Mouse (Mus musculus): Measurements from ENCODE around the gene Snd1.

The Snd1 gene

GRCm38 (mm10) chr6:28880909-28881308 lies 406.0 kb downstream of the Snd1 start:
- Histone ChIP-seq H3K4me1 (replicated peaks; ENCODE audit: low read depth, low read length) (peaks cover 35% of the 10 kb centered on the region), H3K4me3 (replicated peaks; ENCODE audit: low read length) (no peak overlapping the region), H3K9me3 (ENCODE audit: low read length) (peaks cover 4% of the 10 kb centered on the region), H3K27me3 (ENCODE audit: insufficient read depth, low read length) (no peaks in the 10 kb centered on the region), H3K36me3 (ENCODE audit: insufficient read depth, low read length) (peaks cover 84% of the 10 kb centered on the region)
- TF ChIP-seq NANOG (IDR thresholded peaks at IDR 0.05; ENCODE audit: borderline replicate concordance, low read length) (no peak), CTCF (conservative IDR thresholded peaks at IDR 0.05; ENCODE audit: low read length) (no peak)

- H3K9me3 ChIP-seq (ENCODE audit: low read length): peaks cover 6% of the 10 kb centered on the region
- H3K27me3 ChIP-seq (ENCODE audit: insufficient read depth, low read length): no peaks in the 10 kb centered on the region
- H3K4me3 ChIP-seq (replicated peaks; ENCODE audit: low read length): no peak overlapping the region
- peaks cover 9% of the 10 kb centered on the region for H3K4me1 ChIP-seq (replicated peaks; ENCODE audit: low read depth, low read length)
- TF ChIP-seq NANOG (IDR thresholded peaks at IDR 0.05; ENCODE audit: borderline replicate concordance, low read length): no peak
- no peak for TF ChIP-seq POU5F1 (IDR thresholded peaks at IDR 0.05; ENCODE audit: borderline replicate concordance, low read length)
- no peak for TF ChIP-seq CTCF (conservative IDR thresholded peaks at IDR 0.05; ENCODE audit: low read length)
- H3K36me3 ChIP-seq (ENCODE audit: insufficient read depth, low read length): peaks cover 97% of the 10 kb centered on the region
Observed at GRCm38 (mm10) chr6:28883518-28883917, 408.6 kb downstream of the Snd1 start.

GRCm38 (mm10) chr6:28886724-28887440 lies 411.9 kb downstream of the Snd1 start:
- Histone ChIP-seq H3K4me3 (replicated peaks; ENCODE audit: low read length) (no peak overlapping the region), H3K36me3 (ENCODE audit: insufficient read depth, low read length) (peaks cover 99% of the 10 kb centered on the region)
- TF ChIP-seq NANOG (IDR thresholded peaks at IDR 0.05; ENCODE audit: borderline replicate concordance, low read length) (no peak), POU5F1 (IDR thresholded peaks at IDR 0.05; ENCODE audit: borderline replicate concordance, low read length) (no peak), CTCF (conservative IDR thresholded peaks at IDR 0.05; ENCODE audit: low read length) (no peak)

GRCm38 (mm10) chr6:28890426-28890825 lies 415.5 kb downstream of the Snd1 start:
- Histone ChIP-seq H3K27me3 (ENCODE audit: insufficient read depth, low read length) (no peaks in the 10 kb centered on the region), H3K4me3 (replicated peaks; ENCODE audit: low read length) (no peak overlapping the region), H3K9me3 (ENCODE audit: low read length) (peaks cover 6% of the 10 kb centered on the region), H3K36me3 (ENCODE audit: insufficient read depth, low read length) (peaks cover 72% of the 10 kb centered on the region), H3K4me1 (replicated peaks; ENCODE audit: low read depth, low read length) (peaks cover 10% of the 10 kb centered on the region)
- TF ChIP-seq POU5F1 (IDR thresholded peaks at IDR 0.05; ENCODE audit: borderline replicate concordance, low read length) (no peak), NANOG (IDR thresholded peaks at IDR 0.05; ENCODE audit: borderline replicate concordance, low read length) (no peak), CTCF (conservative IDR thresholded peaks at IDR 0.05; ENCODE audit: low read length) (no peak)

More at GRCm38 (mm10) chr6:28886724-28887440, 411.9 kb downstream of the Snd1 start:
- Histone ChIP-seq H3K4me1 (replicated peaks; ENCODE audit: low read depth, low read length) (peaks cover 7% of the 10 kb centered on the region), H3K27me3 (ENCODE audit: insufficient read depth, low read length) (no peaks in the 10 kb centered on the region), H3K9me3 (ENCODE audit: low read length) (peaks cover 6% of the 10 kb centered on the region)

- Histone ChIP-seq H3K4me1 (replicated peaks; ENCODE audit: low read depth, low read length) (peaks cover 10% of the 10 kb centered on the region), H3K4me3 (replicated peaks; ENCODE audit: low read length) (no peak overlapping the region), H3K36me3 (ENCODE audit: insufficient read depth, low read length) (peaks cover 62% of the 10 kb centered on the region), H3K9me3 (ENCODE audit: low read length) (no peaks in the 10 kb centered on the region), H3K27me3 (ENCODE audit: insufficient read depth, low read length) (no peaks in the 10 kb centered on the region)
- TF ChIP-seq NANOG (IDR thresholded peaks at IDR 0.05; ENCODE audit: borderline replicate concordance, low read length) (no peak), POU5F1 (IDR thresholded peaks at IDR 0.05; ENCODE audit: borderline replicate concordance, low read length) (no peak), CTCF (conservative IDR thresholded peaks at IDR 0.05; ENCODE audit: low read length) (no peak)
Observed at GRCm38 (mm10) chr6:28891480-28891879, 416.5 kb downstream of the Snd1 start.

GRCm38 (mm10) chr6:28895004-28895515 lies 420.1 kb downstream of the Snd1 start:
- H3K4me1 ChIP-seq (replicated peaks; ENCODE audit: low read depth, low read length): peaks cover 24% of the 10 kb centered on the region
- peaks cover 8% of the 10 kb centered on the region for H3K27me3 ChIP-seq (ENCODE audit: insufficient read depth, low read length)
- no peaks in the 10 kb centered on the region for H3K9me3 ChIP-seq (ENCODE audit: low read length)
- no peak overlapping the region for H3K4me3 ChIP-seq (replicated peaks; ENCODE audit: low read length)
- H3K36me3 ChIP-seq (ENCODE audit: insufficient read depth, low read length): peaks cover 27% of the 10 kb centered on the region
- no peak for TF ChIP-seq CTCF (conservative IDR thresholded peaks at IDR 0.05; ENCODE audit: low read length)
- no peak for TF ChIP-seq POU5F1 (IDR thresholded peaks at IDR 0.05; ENCODE audit: borderline replicate concordance, low read length)
- TF ChIP-seq NANOG (IDR thresholded peaks at IDR 0.05; ENCODE audit: borderline replicate concordance, low read length): no peak

- peaks cover 11% of the 10 kb centered on the region for H3K27me3 ChIP-seq (ENCODE audit: insufficient read depth, low read length)
- no peaks in the 10 kb centered on the region for H3K9me3 ChIP-seq (ENCODE audit: low read length)
- H3K4me3 ChIP-seq (replicated peaks; ENCODE audit: low read length): no peak overlapping the region
- peaks cover 24% of the 10 kb centered on the region for H3K4me1 ChIP-seq (replicated peaks; ENCODE audit: low read depth, low read length)
- TF ChIP-seq CTCF (conservative IDR thresholded peaks at IDR 0.05; ENCODE audit: low read length): no peak
- TF ChIP-seq POU5F1 (IDR thresholded peaks at IDR 0.05; ENCODE audit: borderline replicate concordance, low read length): no peak
- no peak for TF ChIP-seq NANOG (IDR thresholded peaks at IDR 0.05; ENCODE audit: borderline replicate concordance, low read length)
- peaks cover 21% of the 10 kb centered on the region for H3K36me3 ChIP-seq (ENCODE audit: insufficient read depth, low read length)
Observed at GRCm38 (mm10) chr6:28895726-28896125, 420.8 kb downstream of the Snd1 start.

- no peak for TF ChIP-seq CTCF (conservative IDR thresholded peaks at IDR 0.05; ENCODE audit: low read length)
- TF ChIP-seq NANOG (IDR thresholded peaks at IDR 0.05; ENCODE audit: borderline replicate concordance, low read length): no peak
- TF ChIP-seq POU5F1 (IDR thresholded peaks at IDR 0.05; ENCODE audit: borderline replicate concordance, low read length): no peak
- H3K4me1 ChIP-seq (replicated peaks; ENCODE audit: low read depth, low read length): peaks cover 21% of the 10 kb centered on the region
- H3K4me3 ChIP-seq (replicated peaks; ENCODE audit: low read length): no peak overlapping the region
- H3K9me3 ChIP-seq (ENCODE audit: low read length): no peaks in the 10 kb centered on the region
- H3K27me3 ChIP-seq (ENCODE audit: insufficient read depth, low read length): peaks cover 13% of the 10 kb centered on the region
- H3K36me3 ChIP-seq (ENCODE audit: insufficient read depth, low read length): peaks cover 10% of the 10 kb centered on the region
Observed at GRCm38 (mm10) chr6:28896762-28897320, 421.9 kb downstream of the Snd1 start.

All from E14TG2a.4 (cell line).